Mouse (Mus musculus) testis, postnatal 14 days (tissue): ENCODE measurements around the gene Tapbp.
"Not testable (repeated sequence)": the region's sequence is repeated elsewhere in the genome, so short reads cannot be mapped to it uniquely, and the experiment has no call there.

ENCODE experiments used
- DNase-seq: peaks from one replicate; pipeline ENCODE4 v3.0.0; 2021; ENCODE audit warnings: low spot score

Gene Tapbp

DNA sequence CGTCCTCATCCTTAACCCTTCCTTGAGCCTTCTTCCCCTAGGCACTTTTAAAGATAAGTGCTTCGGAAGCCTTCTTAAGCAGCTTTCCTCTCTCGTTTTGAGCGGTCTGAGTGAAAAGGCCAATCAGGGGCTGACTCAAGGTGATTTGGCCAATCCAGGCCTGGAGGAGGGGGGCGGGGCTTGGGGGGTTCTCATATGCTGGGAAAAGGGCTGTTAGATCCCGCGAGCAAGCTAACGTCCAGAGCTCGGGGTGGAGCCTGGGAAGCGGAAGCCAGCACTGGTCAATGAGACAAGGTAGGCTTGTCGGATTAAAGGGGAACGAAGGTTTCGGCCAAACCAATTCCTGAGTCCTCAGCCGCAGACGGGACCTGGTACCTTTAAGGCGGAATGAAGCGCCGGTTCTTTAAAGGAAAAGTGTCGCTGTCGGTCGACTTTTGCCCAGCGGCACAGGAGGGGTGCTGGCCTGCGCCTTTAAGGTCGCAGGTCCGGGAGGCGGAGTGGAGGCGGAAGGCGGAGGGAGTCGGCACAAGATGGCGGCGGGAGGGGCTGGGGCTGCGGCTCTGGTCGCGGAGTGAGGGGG, at the start of gene Tapbp, which contains the start of gene Zbtb22:
TSS of gene Tapbp (plus strand) at position 229 of the 580 bp plus-strand sequence.
TSS of gene Zbtb22 (plus strand) at position 234 of the 580 bp plus-strand sequence.
- DNase-seq: peak; percentile 98

DNA sequence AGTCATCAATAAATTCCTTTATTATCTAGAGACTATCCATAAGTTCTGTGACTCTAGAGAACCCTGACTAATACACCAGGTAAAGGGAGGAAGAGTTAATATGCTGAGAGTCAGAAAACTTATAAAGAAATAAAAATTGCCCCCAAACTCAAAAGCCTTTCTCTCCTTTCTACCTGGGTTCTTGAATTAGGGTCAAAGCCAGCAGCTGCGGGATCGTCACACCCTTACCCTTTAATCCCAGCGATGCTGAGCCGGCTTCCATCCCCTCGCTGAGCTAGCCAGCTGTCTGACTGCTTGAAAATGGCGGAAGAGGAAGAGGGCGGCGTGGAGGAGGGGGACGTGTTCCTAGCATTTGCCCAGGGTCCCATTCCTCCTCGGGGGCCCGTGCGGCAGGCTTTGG, 42.2 kb upstream of the Tapbp start, which contains the start of gene Gm7029:
TSS of gene Gm7029 (plus strand) at position 301 of the 400 bp plus-strand sequence.
- not testable (repeated sequence) for DNase-seq

DNA sequence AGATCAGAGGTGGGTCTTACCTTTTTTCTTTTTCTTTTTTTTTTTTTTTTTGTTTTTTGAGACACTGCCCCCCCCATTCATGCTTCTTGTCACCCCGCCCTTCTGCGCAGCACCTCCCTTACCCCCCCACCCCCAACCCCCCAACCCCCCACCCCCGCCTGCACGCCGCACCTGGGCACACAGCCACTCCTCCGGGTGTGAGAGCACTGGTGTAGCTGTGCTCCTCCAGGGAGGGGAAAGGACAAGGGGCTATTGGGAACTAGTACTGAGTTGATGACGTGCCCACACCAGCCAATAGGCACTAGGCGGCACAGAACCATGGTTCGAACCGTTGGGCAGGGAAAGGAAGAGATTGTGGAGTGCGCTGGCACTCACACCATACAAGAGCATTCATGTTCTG, 41.3 kb upstream of the Tapbp start:
- DNase-seq: no peak

DNA sequence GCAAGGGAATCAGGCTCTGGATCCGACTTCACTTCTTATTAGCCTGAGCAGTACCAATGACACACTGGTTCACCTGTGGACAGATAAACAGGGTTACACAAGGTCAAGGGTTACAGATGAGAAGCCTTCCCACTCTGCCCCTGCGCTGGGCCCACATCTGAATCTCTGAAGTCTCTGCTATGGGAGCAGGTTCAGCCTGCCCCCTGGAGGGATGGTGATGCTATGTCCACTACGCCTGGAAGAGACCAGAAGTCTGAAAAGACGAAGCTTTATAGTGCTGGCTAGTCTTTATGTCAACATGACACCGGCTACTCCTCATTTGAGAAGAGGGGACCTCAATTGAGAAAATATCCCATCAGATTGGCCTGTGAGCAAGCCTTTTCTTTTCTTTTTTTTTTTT, 39.9 kb upstream of the Tapbp start:
- not testable (repeated sequence) for DNase-seq

DNA sequence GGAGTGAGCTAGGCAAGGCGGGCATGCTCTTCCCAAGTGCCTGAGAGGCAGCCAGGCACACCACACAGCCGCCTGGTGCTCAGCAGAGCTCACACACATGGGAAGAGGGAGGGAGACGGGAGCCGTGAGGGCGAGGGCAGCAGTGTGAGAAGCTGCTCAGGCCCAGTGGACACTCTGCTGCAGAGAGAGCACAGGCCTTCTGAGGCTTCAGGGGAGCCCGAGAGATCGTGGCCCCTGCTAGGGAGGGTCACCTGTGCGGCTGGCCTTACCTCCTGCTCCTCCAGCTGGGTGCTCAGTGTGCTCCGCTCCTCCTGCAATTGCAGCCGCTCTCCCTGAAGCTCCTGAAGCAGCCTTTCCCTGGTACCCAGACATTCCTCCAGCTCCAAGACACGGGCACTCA, 31.4 kb upstream of the Tapbp start:
- not testable (repeated sequence) for DNase-seq

DNA sequence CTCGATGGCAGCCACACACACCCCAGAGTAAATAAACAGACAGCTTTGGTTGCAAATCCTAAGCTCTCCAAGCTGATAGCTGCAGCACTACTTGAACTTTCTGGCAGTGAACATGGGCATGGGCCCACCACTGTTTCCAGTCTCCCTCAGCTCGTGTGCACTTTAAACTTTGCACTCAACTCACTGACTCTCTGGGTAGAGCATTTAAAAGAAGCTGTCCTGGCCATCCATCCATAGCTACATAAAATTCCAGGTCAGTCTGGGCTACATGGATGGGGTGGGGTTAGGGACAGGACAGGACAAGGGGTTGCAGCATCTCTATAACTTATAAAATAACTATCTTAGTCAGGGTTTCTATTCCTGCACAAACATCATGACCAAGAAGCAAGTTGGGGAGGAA, 27.9 kb upstream of the Tapbp start:
- DNase-seq: not testable (repeated sequence)

DNA sequence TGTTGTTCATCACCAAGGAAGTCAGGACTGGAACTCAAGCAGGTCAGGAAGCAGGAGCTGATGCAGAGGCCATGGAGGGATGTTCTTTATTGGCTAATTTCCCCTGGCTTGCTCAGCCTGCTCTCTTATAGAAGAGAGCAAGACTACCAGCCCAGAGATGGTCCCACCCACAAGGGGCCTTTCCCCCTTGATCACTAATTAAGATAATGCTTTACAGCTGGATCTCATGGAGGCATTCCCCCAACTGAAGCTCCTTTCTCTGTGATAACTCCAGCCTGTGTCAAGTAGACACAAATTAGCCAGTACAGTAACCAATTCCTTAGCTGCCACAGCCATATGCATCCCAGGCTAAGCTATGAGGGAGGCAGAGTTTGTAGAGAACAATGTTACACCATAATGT, 27.5 kb upstream of the Tapbp start:
- DNase-seq: not testable (repeated sequence)

DNA sequence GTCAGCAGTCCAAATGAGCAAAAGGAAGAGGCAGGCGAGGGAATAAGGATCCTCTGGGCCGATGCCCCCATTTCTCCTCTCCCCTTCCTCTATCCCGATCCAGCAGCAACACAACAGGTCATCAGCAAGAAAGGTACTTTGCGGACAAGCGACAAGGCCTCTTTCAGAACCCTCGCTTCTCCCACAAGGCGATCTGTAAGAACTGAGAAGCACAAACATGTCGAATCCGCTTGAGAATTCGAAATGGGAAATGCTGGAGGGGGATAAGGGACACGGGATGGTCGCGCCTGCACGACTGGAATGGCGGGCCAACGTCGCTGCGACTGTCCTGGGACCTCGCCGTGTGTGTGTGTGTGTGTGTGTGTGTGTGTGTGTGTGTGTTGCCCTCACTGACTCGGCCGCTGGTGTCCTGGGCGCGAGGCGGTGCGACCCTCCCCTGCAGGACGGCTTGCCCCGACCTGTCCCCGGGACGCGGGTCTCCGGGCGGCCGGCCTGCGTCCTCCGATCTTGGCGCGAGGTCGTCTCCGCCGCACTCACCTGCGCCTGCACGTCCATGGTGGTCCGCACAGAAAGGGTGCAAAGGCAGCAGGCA, 25.7 kb upstream of the Tapbp start:
- not testable (repeated sequence) for DNase-seq

DNA sequence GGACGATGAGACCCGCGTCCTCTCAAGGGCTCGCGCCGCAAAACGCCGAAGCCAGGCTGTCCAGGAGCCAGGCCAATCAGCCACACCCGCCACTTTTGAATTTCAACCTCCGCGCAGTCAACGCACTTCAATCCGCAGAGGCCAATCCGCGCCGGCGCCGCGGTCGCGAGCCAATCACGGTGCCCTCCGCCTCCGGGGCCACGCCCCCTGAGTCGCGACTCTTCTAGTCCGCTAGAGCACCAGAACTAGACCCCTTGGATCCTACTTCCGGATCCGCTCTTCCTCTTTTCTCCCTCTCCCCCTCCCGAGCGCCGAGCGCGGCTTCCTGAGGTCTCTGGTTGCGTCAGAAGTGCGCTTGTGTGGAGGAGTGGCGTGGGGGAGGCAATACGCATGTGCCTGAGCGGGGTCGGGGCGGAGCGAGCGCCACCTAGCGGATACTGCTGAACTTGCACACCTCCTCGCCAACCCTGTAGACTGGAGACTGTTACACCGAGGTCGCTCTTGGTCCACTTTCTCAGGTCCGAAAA, 25.1 kb upstream of the Tapbp start, which contains the start of gene Kifc1:
TSS of gene Kifc1 (minus strand) at position 129 of the 527 bp plus-strand sequence.
- DNase-seq: peak; percentile 100

DNA sequence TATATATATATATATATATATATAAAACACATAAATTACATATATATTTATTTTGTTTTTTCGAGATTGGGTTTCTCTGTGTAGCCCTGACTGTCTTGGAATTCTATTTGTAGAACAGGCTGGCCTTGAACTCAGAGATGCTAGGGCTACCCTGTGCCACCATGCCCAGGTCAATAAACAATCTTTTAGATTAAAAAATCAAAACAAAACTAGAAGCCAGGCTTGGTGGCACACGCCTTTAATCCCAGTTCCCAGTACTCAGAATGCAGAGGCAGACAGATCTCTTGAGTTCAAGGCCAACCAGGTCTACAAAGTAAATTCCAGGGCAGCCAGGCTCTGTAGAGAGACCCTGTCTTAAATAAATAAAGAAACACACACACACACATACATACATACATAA, 24.3 kb upstream of the Tapbp start:
- DNase-seq: no peak

DNA sequence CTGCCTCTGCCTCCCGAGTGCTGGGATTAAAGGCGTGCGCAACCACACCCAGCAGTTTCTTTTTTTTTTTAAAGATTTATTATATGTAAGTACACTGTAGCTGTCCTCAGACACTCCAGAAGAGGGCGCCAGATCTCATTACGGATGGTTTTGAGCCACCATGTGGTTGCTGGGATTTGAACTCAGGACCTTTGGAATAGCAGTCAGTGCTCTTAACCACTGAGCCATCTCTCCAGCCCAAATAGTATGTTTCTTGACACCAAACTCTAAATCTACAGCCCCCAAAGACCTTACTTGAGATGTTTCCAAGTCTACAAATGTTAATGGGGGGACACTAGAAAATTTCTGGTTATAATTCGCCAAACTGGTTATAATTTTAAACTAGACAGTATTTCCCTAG, 23.8 kb upstream of the Tapbp start:
- DNase-seq: not testable (repeated sequence)

DNA sequence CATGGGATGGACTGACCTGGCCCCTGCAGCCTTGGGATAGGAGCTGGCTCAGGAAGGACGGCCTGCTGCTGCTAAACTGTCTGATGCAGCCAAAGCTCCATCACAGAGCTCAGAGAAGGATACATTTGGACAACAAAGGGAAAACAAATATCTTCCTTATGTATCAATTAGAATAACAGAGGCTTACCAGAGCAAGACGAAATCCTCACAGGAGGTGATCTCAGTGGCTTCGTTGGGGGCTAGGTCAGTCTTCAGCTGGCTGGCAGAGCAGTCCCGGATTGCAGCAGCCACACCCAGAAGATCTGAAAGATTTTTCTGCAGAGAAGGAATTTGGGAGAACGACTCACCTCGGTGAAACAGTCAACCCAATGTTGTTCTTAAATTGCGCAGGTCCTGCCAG, 23.3 kb upstream of the Tapbp start:
- peak; percentile 36 for DNase-seq

DNA sequence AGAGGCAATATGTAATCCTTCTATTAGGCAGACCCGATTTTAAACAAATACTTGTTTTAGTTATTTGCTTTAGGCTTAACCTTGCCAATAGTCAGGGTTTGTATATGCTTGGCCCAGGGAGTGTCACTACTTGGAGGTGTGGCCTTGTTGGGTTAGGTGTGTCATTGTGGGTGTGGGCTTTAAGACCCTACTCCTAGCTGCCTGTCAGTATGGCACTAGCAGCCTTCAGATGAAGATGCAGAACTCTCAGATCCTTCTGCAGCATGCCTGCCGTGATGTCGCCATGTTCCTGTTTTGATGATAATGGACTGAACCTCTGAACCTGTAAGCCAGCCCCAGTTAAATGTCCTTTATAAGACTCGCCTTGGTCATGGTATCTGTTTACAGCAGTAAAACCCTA, 22.7 kb upstream of the Tapbp start:
- DNase-seq: not testable (repeated sequence)

DNA sequence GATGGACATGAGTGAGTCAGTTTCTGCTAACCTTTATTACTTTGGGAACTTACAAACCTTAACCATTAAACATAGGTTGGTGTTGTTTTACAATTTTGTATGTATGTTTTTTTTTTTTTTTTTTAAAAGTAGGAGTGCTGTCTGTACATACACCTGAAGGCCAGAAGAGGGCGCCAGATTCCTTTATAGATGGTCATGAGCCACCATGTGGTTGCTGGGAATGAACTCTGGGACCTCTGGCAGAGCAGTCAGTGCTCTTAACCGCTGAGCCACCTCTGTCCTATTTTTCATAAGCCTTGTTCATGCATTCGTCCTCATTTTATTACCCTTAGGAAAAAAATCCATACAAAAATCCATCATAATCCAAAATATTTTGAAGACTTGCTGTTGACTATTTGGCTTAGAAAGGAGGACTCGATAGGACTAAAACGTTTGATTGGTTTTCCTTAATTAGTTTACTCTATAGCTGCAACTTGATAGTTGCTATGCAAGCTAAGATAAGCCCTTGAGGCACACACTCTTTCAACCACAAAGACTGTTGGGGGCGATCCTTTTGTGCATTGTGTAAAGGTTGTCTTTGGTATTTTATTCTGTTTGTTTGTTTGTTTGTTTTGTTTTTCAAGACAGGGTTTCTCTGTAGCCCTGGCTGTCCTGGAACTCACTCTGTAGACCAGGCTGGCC, 18.4 kb upstream of the Tapbp start:
- no peak for DNase-seq

DNA sequence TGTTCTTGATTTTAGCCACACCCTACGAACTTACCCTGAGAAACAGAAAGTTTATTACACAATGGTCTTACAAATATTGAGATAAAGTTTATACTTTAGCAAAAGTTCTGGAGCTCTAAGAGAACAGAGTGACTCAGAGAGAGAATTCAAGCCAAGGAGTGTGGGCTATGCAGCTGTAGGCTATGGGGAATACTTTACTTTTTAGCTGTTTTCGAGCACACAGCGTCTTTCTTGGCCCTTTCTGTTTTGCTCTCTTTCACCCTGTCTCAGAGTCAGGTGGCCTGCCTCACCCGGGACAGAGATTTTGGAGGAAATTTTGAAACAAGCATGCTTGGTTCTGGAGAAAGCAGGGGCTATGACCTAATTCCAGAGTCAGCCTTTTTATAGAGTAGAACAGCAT, 17.5 kb upstream of the Tapbp start:
- not testable (repeated sequence) for DNase-seq

DNA sequence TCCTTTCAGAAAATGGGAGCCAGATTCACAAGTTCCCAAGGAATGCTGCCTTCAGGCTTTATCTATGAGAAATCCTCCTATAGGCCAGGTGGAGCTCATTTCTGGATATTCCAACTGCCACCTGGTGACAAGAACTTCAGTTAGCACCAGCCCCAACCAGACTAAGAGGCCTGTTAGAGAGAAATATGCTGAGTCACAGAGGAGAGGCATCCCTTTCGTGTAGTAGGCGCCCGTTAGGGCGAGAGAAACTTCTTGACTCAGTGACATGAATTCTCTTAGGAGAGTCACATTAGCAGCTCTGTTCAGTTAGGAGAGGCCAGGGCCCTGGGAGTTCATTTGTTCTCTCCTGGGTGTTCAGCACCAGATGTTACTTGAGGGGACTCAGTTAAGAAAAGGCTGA, 16.1 kb upstream of the Tapbp start:
- DNase-seq: no peak

DNA sequence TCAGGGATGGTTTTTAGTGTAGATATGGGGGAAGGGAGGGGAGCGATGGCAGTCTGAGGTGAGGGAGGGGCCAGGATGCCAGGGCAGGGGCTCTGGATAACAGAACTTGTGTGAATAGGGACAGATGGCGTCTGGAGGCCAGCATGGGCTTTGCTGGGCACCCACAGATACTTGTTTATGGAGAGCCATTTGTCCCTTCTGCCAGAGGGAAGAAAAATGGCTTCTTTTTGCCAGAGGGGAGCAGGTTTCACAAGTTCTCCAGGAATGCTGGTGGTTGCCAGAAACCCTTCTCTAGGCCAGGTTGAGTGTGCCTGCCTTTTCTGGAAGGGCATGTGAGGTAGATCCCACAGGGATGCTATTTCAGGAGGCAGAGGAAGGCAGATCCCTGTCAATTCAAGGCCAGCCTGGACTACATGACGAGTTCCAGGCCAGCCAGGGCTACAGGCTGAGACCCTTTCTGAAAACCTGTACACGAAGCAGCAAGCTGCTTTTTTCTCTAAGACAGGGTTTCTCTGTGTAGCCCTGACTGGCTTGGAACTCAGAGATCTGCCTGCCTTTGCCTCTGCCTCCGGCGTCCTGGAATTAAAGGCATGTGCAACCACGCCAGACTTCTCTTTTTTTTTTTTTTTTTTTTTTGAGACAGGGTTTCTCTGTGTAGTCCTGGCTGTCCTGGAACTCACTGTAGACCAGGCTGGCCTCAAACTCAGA, 15.3 kb upstream of the Tapbp start:
- no peak for DNase-seq

DNA sequence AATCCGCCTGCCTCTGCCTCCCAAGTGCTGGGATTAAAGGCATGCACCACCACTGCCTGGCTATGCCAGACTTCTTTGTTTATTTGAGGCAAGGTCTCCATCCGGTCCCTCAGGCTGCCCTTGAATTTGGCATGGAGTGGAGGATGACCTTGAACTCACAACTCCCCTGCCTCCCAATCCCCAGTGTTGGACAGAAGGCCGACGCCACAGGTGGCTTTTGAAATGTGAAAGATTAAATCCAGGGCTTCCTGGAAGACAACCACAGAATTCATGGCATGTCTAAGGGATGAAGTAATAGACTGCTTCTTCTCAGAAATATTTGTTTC, 14.7 kb upstream of the Tapbp start:
- DNase-seq: no peak

DNA sequence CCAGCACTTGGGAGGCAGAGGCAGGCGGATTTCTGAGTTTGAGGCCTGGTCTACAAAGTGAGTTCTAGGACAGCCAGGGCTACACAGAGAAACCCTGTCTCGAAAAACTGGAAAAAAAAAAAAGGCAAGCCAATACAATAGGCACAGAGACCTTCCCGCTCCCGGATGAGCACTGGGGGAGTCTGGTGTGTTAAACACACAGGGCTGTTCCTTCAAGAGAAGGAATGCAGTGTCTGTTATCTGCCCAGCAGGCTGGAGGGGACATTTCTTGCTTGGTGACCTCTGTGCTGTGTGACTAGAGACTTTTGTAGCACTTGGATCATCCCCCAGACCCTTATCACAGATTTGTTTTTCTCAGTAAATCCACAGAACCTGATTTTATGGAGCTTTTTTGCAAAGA, 14.0 kb upstream of the Tapbp start:
- peak; percentile 78 for DNase-seq

DNA sequence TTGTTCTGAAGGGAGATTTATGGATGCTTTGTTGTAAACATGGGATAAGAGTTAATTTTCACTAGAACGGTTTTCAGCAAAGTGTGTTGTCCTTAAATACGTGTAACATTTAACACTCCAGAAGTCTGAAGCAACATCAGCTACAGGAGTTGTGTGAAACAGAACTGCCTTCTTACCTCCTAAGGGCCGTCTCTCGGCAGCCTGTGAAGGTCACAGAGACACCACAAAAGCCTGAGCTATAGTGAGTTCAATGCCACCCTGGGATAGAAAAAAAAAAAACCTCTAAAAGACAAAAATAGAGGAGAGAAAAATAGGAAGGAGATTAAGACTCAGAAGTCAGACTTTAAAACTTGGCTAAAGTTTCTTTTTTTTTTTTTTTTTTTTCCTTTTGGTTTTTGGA, 13.6 kb upstream of the Tapbp start:
- DNase-seq: no peak

DNA sequence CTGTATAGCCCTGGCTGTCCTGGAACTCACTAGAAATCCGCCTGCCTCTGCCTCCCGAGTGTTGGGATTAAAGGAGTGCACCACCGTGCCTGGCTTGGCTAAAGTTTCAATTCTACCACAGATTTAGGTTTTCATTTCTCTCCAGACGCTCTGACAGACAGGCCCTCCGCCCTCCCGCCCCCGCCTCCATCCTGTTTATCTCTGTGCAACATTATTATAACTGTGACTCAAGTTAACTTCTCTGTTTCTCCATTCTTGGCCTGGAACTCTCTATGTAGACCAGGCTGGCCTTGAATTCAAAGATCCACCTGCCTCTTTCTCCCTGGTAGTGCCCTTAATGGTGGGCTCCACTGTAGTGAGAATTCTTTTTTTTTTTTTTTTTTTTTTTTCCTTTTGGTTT, 13.2 kb upstream of the Tapbp start:
- no peak for DNase-seq

DNA sequence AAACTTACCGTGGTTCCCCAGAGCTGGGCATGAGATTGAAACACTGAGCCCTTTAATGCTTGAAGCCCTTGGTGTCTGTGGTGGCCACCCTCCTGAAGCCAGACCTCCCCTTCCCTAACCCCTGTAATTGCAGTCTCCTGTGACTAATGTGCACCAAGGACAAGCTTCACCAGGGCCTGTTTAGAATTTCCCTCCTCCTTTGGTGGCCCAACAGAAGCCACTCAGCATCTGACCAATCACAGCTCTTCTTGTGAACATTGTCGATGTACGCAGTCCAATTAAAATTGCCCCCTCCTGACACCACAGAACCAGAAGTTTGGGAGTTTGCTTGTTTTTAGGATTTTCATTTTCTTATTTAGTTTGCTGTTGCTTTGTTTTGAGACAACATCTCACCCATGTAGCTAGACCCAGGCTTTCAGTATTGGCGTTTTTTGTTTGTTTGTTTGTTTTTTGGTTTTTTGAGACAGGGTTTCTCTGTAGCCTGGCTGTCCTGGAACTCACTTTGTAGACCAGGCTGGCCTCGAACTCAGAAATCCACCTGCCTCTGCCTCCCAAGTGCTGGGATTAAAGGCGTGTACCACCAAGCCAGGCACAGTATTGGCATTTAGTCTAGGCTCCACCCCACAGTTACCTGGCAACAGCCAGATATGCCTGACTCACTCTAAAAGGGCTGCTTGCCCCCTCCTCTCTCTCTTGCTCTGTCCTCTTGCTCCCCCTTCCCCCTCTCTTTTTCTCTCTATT, 11.6 kb upstream of the Tapbp start:
- DNase-seq: not testable (repeated sequence)
